Mouse (Mus musculus): ENCODE results near the gene Tmem120b.

GRCm38 (mm10) chr5:123134186-123134874 lies 66.1 kb downstream of the Tmem120b start:
- TF ChIP-seq CTCF (IDR thresholded peaks at IDR 0.05; ENCODE audit: low read depth, low read length) (no peak), GATA1 (IDR thresholded peaks at IDR 0.05; ENCODE audit: borderline replicate concordance, low read length) (no peak), TAL1 (conservative IDR thresholded peaks at IDR 0.05; ENCODE audit: low read depth, low read length) (no peak)

All from G1E (cell line).